Mouse (Mus musculus) spleen, adult 2 months (tissue): ENCODE results near the gene Tmem52.

Source experiments
- CTCF ChIP-seq: fragments of 200-500 bp; IDR thresholded peaks from 2 replicates; pipeline ENCODE4 v1.5.1; 2011; ENCODE audit warnings: mild to moderate bottlenecking, inconsistent platforms; ENCODE audit not compliant: insufficient read depth, insufficient read length, insufficient replicate concordance; ENCODE audit errors: extremely low read depth
- POLR2A ChIP-seq: fragments of 200-500 bp; IDR thresholded peaks from 2 replicates; pipeline ENCODE4 v1.6.1; 2011; ENCODE audit warnings: low read depth, low read length, inconsistent platforms

- TF ChIP-seq CTCF = no peak
- no peak for TF ChIP-seq POLR2A
These were observed 2.8 kb upstream of the Tmem52 start for GRCm38 (mm10) chr4:155466080-155466479.
